Mouse (Mus musculus) midbrain, postnatal 0 days (tissue): ENCODE results near the gene Ephb1. TPM values are rescaled to one million over a fixed set of nuclear protein-coding genes. Genes with fewer than 3 reads are reported as not detected.

ENCODE experiments used
- ATAC-seq: fragments of 200-750 bp; cut with Nextera tagmentation; 2 replicates; pipeline ENCODE4 v1.8.0; 2017; ENCODE audit warnings: moderate number of reproducible peaks, mild to moderate bottlenecking, moderate TSS enrichment, moderate library complexity; ENCODE audit not compliant: low FRiP score
- DNase-seq: peaks from one replicate; pipeline ENCODE4 v3.0.0-alpha.2; 2015; ENCODE audit warnings: low spot score
- H3K27ac ChIP-seq: fragments of 300-500 bp; sonication (generic); 2 replicates; pipeline ENCODE4 v1.5.1; 2014; ENCODE audit warnings: low read depth, mild to moderate bottlenecking, low read length, mixed read lengths
- H3K27me3 ChIP-seq: fragments of 300-500 bp; sonication (generic); 2 replicates; pipeline ENCODE4 v1.6.1; 2014; ENCODE audit warnings: low read length, control low read depth, mixed read lengths; ENCODE audit not compliant: insufficient read depth
- H3K36me3 ChIP-seq: fragments of 300-500 bp; sonication (generic); 2 replicates; pipeline ENCODE4 v1.6.1; 2014; ENCODE audit warnings: low read length, control low read depth, mixed read lengths; ENCODE audit not compliant: insufficient read depth
- H3K4me1 ChIP-seq: fragments of 300-500 bp; sonication (generic); 2 replicates; pipeline ENCODE4 v1.6.1; 2014; ENCODE audit warnings: mild to moderate bottlenecking, control low read depth, antibody characterized with exemption, low read length, mixed read lengths; ENCODE audit not compliant: insufficient read depth
- H3K4me2 ChIP-seq: fragments of 300-500 bp; sonication (generic); 2 replicates; pipeline ENCODE4 v1.6.1; 2014; ENCODE audit warnings: low read depth, mild to moderate bottlenecking, low read length, mixed read lengths; ENCODE audit not compliant: poor library complexity, severe bottlenecking
- H3K4me3 ChIP-seq: fragments of 300-500 bp; sonication (generic); 2 replicates; pipeline ENCODE4 v1.5.1; 2014; ENCODE audit warnings: low read depth, mild to moderate bottlenecking, low read length, moderate library complexity
- H3K9ac ChIP-seq: fragments of 300-500 bp; sonication (generic); replicated peaks from 2 replicates; pipeline ENCODE4 v1.6.1; 2014; ENCODE audit warnings: mild to moderate bottlenecking, low read length, moderate library complexity, mixed read lengths; ENCODE audit not compliant: poor library complexity, severe bottlenecking
- H3K9me3 ChIP-seq: fragments of 300-500 bp; sonication (generic); 2 replicates; pipeline ENCODE4 v1.6.1; 2016; ENCODE audit warnings: low read length, control low read depth
- CTCF ChIP-seq: IDR thresholded peaks from 2 replicates; pipeline ENCODE4 v1.5.1; 2016; ENCODE audit warnings: antibody characterized with exemption, mild to moderate bottlenecking
- WGBS: fragments of 180-500 bp; shearing (Covaris S2); extraction: QIAGEN DNeasy Blood & Tissue Kit; methylation state at CpG from one replicate; pipeline ENCODE4 v1.1.7; 2014; 5-methylcytosine and 5-hydroxymethylcytosine counted together
- polyA plus RNA-seq: library from polyadenylated mRNA; unstranded; fragments of >200 nt; fragmentation: Nextera tagmentation; extraction: Ambion mirVana; gene quantifications from 2 replicates; pipeline ENCODE4 v1.2.1, GENCODE M21; 2015
- total RNA-seq: library from RNA; depleted of rRNA; stranded (reverse); fragments of >200 nt; gene quantifications from 2 replicates; pipeline ENCODE4 v1.2.3, GENCODE M21; 2014

The Ephb1 gene
- total and polyA plus RNA-seq, 2 experiments from 2014 or later, result 69.4 to 85.9 TPM

- WGBS, result 38% methylated on average over 5 of the region's 5 CpGs
- Histone ChIP-seq H3K27me3 (peaks cover 3% of the 10 kb centered on the region; the same call in 1 of the 2 replicates), H3K9me3 (no peaks in the 10 kb centered on the region), H3K9ac (peak overlapping the region; percentile 91; the same call in 1 of the 2 replicates), H3K4me2 (peak overlapping the region; percentile 74), H3K36me3 (no peaks in the 10 kb centered on the region), H3K27ac (peak overlapping the region; percentile 63; the same call in 1 of the 2 replicates), H3K4me1 (0 out of 2 replicates have a peak, but pooled peaks cover 9% of the 10 kb centered on the region), H3K4me3 (peak overlapping the region; percentile 96)
- DNase-seq, result no peak
- TF ChIP-seq CTCF, result no peak
- no peak for ATAC-seq
Measured at GRCm38 (mm10) chr9:102351221-102351620, 3.3 kb downstream of the Ephb1 start.

- ATAC-seq, result no peak
- 75% methylated on average over 6 of the region's 6 CpGs for WGBS
- Histone ChIP-seq H3K9ac (no peak overlapping the region), H3K4me2 (peak overlapping the region; percentile 74), H3K36me3 (no peaks in the 10 kb centered on the region), H3K27me3 (peaks cover 1% of the 10 kb centered on the region; the same call in 1 of the 2 replicates), H3K9me3 (no peaks in the 10 kb centered on the region), H3K27ac (no peak overlapping the region), H3K4me1 (peaks cover 9% of the 10 kb centered on the region; the same call in 1 of the 2 replicates), H3K4me3 (peak overlapping the region; percentile 96)
- TF ChIP-seq CTCF, result no peak
- DNase-seq, result no peak
Measured at GRCm38 (mm10) chr9:102350696-102351095, 3.8 kb downstream of the Ephb1 start.

GRCm38 (mm10) chr9:102350076-102350475 is 4.4 kb downstream of the Ephb1 start:
- no peak for TF ChIP-seq CTCF
- Histone ChIP-seq H3K4me1 (peaks cover 13% of the 10 kb centered on the region; the same call in 1 of the 2 replicates), H3K27ac (no peak overlapping the region), H3K9ac (no peak overlapping the region), H3K36me3 (no peaks in the 10 kb centered on the region), H3K4me2 (peak overlapping the region; percentile 74; the same call in 1 of the 2 replicates), H3K9me3 (no peaks in the 10 kb centered on the region), H3K27me3 (no peaks in the 10 kb centered on the region), H3K4me3 (no peak overlapping the region)
- WGBS, result 84% methylated on average over 6 of the region's 6 CpGs
- DNase-seq (no peak), ATAC-seq (no peak)

GRCm38 (mm10) chr9:102346801-102347200 is 7.7 kb downstream of the Ephb1 start:
- ATAC-seq, result no peak
- no peak overlapping the region for H3K27ac ChIP-seq
- no peak overlapping the region for H3K4me3 ChIP-seq
- no peak overlapping the region for H3K9ac ChIP-seq
- H3K4me2 ChIP-seq, result no peak overlapping the region
- no peaks in the 10 kb centered on the region for H3K9me3 ChIP-seq
- no peaks in the 10 kb centered on the region for H3K27me3 ChIP-seq
- no peak for DNase-seq
- 87% methylated on average over 3 of the region's 3 CpGs for WGBS
- H3K4me1 ChIP-seq, result peaks cover 13% of the 10 kb centered on the region; the same call in 1 of the 2 replicates
- no peak for TF ChIP-seq CTCF
- H3K36me3 ChIP-seq, result no peaks in the 10 kb centered on the region

GRCm38 (mm10) chr9:102345474-102345873 is 9.0 kb downstream of the Ephb1 start:
- no peak overlapping the region for H3K27ac ChIP-seq
- WGBS, result 60% methylated on average over 6 of the region's 6 CpGs
- no peak overlapping the region for H3K4me3 ChIP-seq
- H3K9ac ChIP-seq, result no peak overlapping the region
- H3K9me3 ChIP-seq, result no peaks in the 10 kb centered on the region
- no peaks in the 10 kb centered on the region for H3K27me3 ChIP-seq
- ATAC-seq, result no peak
- no peak for DNase-seq
- no peaks in the 10 kb centered on the region for H3K36me3 ChIP-seq
- H3K4me2 ChIP-seq, result no peak overlapping the region
- H3K4me1 ChIP-seq, result peaks cover 13% of the 10 kb centered on the region; the same call in 1 of the 2 replicates
- TF ChIP-seq CTCF, result no peak

GRCm38 (mm10) chr9:102345047-102345446 is 9.4 kb downstream of the Ephb1 start:
- Histone ChIP-seq H3K9me3 (no peaks in the 10 kb centered on the region), H3K9ac (no peak overlapping the region), H3K4me3 (no peak overlapping the region), H3K27ac (no peak overlapping the region), H3K4me1 (peaks cover 12% of the 10 kb centered on the region; the same call in 1 of the 2 replicates), H3K36me3 (peaks cover 3% of the 10 kb centered on the region; the same call in 1 of the 2 replicates), H3K27me3 (no peaks in the 10 kb centered on the region), H3K4me2 (no peak overlapping the region)
- DNase-seq (peak; percentile 28), ATAC-seq (no peak)
- TF ChIP-seq CTCF, result peak; percentile 57
- WGBS, result 73% methylated on average over 9 of the region's 9 CpGs
